Mouse (Mus musculus) embryonic fibroblast, embryonic 13.5 days (primary cell): ENCODE measurements around the gene Mrpl4.

ENCODE experiments used
- CTCF ChIP-seq: IDR thresholded peaks from 2 replicates; pipeline ENCODE4 v1.5.1; 2011; ENCODE audit warnings: mild to moderate bottlenecking, control low read depth, low read length, moderate library complexity, borderline replicate concordance; ENCODE audit not compliant: insufficient read depth
- POLR2A ChIP-seq: IDR thresholded peaks from 2 replicates; pipeline ENCODE4 v1.6.1; 2011; ENCODE audit warnings: low read depth, mild to moderate bottlenecking, control low read depth, low read length, moderate library complexity

DNA sequence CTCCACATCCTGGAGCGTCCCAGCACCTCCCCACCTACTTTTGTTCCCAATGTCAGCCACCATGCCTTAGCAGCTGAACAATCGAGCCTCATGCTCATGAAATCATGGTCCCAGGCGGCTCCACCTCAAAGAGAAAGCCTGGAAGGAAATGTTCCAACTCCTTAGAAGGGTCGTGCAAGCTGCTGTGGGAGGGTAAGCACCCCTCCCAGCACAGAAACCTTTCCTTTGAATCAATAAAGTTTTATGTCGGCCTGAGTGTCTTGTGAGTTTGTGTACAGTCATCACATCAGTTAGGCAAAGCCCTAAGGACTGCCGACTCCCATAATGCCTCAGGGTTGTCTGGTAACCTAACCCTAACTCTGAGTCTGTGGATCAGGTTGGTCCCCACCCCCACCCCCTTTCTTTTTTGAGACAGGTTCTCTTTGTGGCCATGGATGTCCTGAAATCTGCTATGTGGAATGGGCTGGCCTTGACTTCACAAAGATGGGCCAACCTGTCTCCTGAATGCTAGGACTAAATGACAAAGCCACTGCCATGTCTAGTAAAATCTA is 26.1 kb downstream of the Mrpl4 start:
- TF ChIP-seq POLR2A (no peak), CTCF (no peak)
